Mouse (Mus musculus) erythroblast, embryonic 14.5 days (primary cell): Measurements from ENCODE around the gene Pdk2.

Experiments
- GATA1 ChIP-seq: IDR thresholded peaks from 2 replicates; pipeline ENCODE4 v1.6.1; 2012; ENCODE audit warnings: low read length, inconsistent platforms, mixed read lengths
- TAL1 ChIP-seq: IDR thresholded peaks from 3 replicates; pipeline ENCODE4 v1.6.1; 2012; ENCODE audit warnings: low read length, inconsistent platforms, mixed read lengths

DNA sequence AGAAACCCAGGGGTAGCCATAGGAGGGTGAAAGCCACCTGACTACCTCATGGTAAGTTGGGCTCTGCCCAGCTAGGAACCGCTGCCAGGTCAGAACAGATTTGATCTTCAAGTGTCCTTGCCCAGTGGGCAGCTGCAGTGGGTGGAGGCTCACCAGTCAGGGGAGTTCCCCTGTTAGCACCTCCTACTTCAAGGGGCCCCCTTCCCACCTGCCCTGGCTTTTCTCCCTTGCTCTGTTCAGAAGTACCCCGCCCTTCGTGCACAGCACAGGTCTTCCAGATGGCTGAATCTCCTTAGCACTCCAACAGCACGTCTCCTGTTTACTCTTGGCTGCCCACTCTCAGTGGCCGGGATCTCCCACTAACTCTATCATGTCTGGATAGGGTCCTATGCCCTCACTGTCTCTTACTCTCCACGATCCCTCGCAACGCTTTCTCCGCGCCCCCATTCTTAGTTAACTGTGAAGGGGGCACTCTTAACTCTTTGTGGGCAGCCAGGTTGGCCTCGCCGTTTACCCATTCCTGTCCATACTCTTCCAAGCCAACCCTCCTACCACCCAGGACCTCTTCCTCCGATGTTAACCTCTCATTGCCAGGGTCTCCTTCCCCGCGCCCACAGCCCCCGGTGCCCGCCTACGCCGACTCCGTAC, 539 bp downstream of the Pdk2 start:
- no peak for TF ChIP-seq TAL1
- no peak for TF ChIP-seq GATA1
